Mouse (Mus musculus): Measurements from ENCODE around the gene Ripor1.

Ripor1 gene

DNA sequence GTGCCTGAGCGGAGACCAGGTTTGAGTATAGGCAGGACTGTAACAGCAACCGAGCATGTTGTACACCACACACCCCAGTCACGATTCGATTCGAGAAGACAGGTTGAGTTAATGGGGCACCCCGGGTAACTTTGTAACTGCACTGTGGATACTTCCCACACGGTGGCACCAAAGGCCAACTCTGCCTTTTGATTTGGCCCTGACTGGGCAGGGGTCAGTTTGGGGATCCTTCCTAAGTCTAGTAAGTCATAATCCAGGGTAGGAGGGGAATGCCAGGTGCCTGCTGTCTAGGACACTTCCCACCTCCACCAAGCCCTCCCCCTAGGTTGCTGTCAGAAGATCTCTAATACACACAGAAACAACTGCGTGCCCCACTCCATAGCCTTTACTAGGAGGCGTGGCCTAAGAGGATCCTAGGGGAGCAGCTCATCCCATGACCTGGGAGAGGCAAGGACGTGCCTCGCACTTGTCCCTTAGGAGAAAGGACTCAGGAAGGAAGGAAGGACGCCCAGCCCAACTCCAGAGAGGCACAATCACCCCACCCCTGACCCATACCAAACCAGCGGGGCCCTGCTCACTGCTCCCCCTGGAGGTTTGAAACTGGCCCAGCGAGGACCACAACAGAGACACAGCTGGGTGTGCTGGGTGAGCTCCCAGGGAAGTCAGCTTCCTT lies 8.6 kb upstream of the Ripor1 start:
- TF ChIP-seq GATA4 (IDR thresholded peaks at IDR 0.05; ENCODE audit: insufficient replicate concordance, low read length) = peak; percentile 51; the same call in 1 of the 2 replicates

DNA sequence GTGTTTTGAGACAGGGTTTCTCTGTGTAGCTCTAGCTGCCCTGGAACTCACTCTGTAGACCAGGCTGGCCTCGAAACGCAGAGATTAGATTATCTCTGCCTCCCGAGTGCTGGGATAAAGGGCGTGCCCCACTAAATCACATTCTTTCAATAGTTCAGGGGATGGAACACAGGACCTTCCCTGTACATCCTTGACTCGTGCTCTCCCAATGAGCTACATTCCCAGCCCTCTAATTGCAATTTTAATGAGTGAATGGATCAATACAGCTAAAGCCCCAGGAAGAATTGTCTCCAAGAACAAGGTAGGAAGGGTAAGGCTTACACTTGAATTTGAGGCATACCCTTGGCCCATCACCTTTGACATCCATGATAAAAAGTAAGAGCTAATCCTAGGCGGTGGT lies 6.3 kb upstream of the Ripor1 start:
- no peak for TF ChIP-seq GATA4 (IDR thresholded peaks at IDR 0.05; ENCODE audit: insufficient replicate concordance, low read length)

DNA sequence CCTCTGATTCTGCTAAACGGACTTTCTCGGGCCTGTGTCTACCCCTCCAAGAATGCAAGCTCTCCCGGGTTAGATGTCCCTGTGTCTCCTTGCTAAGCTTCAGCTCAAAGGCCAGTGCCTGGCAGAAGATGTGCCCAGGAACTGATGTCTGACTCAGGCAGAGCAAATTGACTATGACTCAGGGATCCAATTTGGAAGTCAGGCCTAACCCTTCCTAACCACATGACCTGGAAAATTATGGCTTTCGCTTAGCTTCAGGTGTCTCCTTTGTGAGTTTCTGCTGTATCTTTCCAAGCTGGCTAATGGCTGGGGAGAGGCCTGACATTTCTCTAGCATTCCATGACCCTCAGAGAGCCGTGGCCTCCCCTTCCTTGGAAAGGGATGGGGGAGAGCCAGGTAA lies 3.8 kb upstream of the Ripor1 start:
- TF ChIP-seq GATA4 (IDR thresholded peaks at IDR 0.05; ENCODE audit: insufficient replicate concordance, low read length) = no peak

DNA sequence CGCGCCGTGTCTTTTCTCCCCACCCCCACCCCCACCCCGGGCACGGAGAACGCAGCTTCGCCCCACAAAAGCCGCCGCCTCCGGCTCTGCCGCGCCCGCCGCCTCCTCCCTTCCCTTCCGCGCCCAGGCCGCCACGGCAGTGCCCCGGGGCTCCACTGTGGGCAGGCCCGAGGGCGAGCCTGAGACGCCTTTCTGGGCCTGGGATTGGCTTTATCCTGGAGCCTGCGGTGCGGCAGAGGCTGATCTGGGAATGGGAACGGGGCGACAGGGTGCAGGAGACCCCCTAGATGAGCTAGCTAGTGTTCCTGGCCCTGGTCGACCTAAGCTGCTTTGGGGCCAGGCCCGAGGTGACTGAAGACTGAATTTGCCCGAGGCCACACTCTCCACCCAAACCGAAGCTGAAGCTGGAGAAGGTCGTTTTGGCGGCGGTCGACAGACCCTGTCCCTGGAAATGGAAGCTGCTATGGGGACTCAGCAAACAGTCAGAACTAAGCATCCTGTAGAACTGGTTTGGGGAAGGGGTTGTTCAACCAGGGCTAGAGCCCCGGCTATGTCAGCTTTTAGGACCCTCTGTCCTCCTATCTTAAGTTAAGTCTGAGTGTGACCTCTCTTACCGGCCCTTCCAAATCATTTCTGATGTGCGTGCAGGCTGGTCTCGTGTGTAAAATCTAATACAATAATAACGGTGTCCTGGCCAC lies 585 bp downstream of the Ripor1 start:
- no peak for TF ChIP-seq GATA4 (IDR thresholded peaks at IDR 0.05; ENCODE audit: insufficient replicate concordance, low read length)

DNA sequence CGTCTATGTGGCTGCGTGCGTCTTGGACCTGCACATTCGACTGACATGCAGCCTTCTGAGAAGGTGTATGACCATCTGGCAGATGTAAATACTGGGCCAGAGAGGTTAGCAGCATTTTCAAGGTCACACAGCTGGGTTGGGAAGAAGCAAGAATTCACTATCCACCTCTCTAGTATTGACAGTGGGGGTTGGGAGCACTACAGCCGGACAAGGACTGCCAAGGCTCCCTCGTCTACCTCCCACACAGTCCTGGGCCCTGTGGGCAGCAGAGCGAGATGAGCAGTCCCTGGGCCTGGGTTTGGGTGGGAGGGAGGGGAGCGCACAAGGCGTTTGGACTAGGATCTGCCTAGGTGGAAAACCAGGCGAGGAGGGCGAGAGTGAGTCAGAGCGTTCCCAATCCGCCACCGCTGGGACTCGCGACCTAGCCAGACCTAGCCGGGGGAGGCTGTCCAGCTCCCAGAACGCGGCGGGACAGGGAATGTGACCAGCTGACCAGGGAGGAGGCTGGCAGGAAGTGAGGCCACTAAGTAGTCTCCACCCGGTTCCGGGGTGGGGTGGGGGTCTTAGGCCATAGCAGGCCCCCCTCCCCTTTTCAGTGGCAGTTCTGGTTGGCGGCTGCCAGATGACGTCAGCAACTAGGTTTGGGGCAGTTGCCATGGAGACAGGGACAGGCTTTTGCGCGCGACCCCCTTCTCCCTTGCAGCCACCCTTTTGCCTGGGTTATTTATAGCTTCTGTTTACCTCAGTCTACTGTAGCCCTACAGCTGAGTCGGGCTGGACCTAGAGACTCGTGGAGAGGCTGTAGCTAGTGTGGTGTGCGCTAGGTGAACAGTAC lies 1.4 kb downstream of the Ripor1 start:
- no peak for TF ChIP-seq GATA4 (IDR thresholded peaks at IDR 0.05; ENCODE audit: insufficient replicate concordance, low read length)

DNA sequence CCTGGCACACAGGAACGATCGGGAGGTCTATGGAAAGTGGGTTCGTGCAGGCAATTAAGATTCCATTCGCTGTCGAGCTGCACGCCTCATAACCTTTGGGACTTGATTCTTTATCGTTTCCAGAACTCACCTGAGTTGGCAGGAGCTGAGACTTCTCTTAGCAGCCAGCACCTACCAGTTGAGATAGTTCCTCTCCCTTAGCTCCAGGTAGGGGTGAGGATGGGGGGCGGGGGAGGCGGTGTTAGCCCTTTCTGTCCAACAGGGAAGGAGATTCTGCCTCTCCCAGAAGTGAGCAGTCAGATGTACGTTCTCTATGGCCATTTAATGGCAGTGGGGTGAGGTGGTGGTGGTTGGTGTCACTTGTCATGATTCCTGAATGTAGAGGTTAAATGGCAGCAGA lies 2.0 kb downstream of the Ripor1 start:
- no peak for TF ChIP-seq GATA4 (IDR thresholded peaks at IDR 0.05; ENCODE audit: insufficient replicate concordance, low read length)

DNA sequence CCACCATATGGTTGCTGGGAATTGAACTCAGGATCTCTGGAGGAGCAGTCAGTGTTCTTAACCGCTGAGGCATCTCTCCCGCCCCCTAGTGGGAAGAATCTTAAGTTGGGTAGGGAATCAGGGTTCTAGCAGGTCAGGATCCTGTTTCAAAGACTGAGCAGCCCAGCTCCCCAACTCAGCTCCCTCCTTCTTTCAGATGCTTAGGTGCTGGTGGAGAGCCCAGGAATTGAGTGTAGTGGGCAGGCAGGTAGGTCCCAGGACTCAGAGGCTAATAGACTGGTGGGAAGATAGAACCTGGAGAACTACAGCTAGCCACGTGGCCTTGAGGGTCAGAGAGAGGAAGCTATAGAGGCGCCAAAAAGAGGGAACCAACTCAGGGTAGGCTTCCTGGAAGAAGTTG lies 2.6 kb downstream of the Ripor1 start:
- no peak for TF ChIP-seq GATA4 (IDR thresholded peaks at IDR 0.05; ENCODE audit: insufficient replicate concordance, low read length)

DNA sequence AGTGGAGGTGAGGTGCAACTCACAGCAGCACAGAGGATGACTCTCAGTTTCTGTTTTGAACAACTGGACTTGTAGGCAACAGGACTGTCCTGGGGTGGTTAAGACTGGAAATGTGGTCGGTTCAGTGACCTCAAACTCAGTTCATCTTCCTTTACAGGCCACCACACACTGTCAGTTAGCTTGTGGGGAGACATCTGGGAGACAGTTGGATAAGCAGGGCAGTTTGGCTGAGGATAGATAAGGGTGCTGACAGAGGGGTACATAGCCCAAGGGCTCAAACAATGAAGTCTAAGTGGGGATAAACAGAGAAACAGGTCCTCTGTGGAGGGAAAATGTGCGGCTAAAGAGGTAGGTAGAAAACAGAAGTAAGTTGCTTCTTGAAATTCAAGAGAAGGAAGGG lies 4.3 kb downstream of the Ripor1 start:
- no peak for TF ChIP-seq GATA4 (IDR thresholded peaks at IDR 0.05; ENCODE audit: insufficient replicate concordance, low read length)

DNA sequence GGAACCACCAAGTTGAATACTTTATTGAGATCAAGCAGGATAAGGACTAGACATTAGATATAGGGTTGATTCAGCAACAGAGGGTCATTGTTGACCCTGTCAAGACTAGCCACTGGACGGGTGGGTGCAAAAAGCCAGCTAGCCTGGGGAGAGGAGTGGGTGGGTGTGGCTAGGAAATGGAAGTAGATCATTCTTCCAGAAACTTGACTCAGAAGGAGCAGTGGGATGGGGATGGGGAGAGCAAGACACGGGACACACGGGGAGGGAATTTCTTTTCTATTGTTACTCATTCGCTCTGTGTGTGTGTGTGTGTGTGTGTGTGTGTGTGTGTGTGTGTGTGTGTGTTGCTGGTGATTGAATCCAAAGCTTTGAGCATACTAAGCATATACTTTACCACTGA lies 4.7 kb downstream of the Ripor1 start:
- TF ChIP-seq GATA4 (IDR thresholded peaks at IDR 0.05; ENCODE audit: insufficient replicate concordance, low read length) = no peak

DNA sequence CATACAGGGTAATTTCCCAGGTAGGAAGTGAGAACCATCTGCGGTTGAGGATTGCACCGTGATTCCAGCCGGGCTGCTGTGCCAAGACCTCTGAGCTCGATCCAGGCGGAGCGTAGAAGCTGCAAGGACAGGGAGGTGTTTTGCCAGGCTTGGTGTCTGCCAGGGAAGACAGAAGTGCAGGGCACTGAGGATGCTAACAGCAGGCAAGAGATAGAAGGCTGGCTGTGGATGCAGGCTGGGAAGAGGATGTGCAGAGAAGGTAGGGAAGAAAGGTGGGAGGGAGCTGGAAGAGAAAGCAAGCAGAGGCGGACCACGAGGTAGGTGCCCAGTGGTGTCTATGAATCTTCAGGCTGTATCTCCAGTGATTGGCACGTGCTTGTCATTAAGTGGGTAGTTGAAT lies 6.8 kb downstream of the Ripor1 start:
- no peak for TF ChIP-seq GATA4 (IDR thresholded peaks at IDR 0.05; ENCODE audit: insufficient replicate concordance, low read length)

DNA sequence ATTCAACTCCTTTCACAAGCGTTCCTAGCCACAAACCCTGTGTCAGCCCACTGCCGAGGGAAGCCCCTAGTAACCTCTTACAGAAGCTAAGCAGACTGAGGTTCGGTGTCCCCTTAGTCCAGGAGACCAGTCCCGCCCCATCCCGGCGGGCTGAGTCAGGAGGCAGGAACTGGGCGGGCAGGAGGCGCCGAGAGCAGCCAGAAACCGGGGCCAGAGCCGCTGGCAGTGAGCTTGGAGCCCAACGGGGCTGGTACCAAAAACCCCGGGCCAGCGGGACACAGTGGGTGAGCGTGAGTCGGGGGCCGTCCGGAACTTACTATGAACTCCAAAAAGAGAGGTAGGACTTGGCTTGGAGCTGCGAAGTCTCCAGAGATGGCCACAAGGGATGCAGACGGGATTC lies 8.0 kb downstream of the Ripor1 start:
- no peak for TF ChIP-seq GATA4 (IDR thresholded peaks at IDR 0.05; ENCODE audit: insufficient replicate concordance, low read length)

DNA sequence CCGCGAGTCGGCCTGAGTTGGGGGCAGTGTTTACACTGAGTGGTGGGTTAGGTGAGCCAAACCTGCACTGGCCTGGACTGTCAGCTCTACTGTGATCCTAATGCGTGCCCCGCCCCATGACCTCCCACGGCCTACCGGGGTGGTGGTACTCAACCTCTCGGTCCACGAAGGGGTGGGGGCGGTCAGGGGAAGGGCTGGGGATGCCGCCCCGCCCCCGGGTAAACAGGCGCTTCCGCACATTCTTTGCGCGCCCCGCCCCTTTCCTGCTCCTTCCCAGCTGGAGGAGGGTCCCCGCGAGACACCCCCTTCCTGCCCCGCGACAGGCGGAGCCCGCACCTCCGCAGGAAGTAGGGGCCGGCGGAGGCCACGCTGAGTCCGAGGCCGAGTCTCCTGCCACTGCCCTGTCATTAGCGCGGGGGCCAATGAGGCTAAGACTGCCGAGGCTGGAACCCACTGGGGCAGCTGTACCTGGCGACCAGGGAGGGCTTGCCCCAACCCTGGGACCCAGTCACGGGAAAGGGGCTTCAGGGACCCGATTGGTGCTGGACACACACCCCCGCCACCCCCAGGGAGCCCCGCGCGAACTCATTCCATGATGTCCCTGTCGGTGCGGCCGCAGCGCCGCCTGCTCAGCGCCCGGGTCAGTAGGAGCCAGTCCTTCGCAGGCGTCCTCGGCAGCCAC lies 8.9 kb downstream of the Ripor1 start:
- no peak; the same call in 1 of the 2 replicates for TF ChIP-seq GATA4 (IDR thresholded peaks at IDR 0.05; ENCODE audit: insufficient replicate concordance, low read length)

DNA sequence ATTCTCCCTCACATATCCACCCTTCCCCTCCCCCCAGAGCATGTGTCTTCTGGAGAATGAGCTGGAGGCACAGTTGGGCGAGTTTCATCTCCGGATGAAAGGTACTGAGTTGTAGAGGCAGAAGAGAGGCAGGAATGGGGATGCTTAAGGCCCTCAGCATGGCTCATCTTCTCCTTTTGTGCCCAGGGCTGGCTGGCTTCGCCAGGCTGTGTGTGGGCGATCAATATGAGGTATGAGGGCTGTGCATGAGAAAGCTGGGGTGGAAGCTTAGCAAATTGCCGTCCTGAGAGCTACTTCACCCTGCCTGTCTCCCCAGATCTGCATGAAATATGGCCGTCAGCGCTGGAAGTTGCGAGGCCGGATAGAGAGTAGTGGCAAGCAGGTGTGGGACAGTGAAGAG lies 10.9 kb downstream of the Ripor1 start:
- no peak for TF ChIP-seq GATA4 (IDR thresholded peaks at IDR 0.05; ENCODE audit: insufficient replicate concordance, low read length)

DNA sequence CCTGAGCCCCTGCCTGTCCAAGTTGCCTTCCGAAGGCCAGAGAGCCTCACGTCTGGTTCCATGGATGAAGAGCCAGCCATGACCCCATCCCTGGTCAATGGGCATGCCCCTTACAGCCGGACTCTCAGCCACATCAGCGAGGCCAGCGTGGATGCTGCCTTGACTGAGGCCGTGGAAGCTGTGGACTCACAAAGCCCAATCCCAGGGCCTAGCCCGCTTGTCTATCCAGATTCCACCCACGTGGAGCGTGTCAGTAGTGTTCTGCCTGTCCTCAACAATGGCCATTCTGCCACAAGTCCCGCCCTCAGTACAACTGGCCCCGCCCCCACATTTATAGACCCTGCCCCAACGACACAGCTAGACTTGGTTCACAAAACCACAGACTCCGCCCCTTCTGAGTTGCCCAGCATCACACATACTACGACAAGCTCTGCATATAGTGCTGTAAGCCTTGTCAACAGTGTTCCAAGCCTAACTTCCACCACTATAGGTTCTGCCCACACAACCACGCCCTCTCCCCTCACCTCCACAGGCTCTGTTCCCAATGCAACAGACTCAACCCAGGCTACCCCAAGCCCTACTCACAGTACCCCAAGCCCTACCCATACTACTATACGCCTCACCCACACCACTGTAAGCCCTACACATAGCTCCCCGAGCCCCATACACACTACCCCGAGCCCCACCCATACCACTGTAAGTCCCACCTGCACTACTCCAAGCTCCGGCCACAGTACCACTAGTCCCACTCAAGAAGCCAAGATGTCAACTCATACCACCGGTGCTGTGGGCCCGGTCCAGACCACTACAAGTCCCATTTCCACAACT lies 12.6 kb downstream of the Ripor1 start:
- no peak for TF ChIP-seq GATA4 (IDR thresholded peaks at IDR 0.05; ENCODE audit: insufficient replicate concordance, low read length)

DNA sequence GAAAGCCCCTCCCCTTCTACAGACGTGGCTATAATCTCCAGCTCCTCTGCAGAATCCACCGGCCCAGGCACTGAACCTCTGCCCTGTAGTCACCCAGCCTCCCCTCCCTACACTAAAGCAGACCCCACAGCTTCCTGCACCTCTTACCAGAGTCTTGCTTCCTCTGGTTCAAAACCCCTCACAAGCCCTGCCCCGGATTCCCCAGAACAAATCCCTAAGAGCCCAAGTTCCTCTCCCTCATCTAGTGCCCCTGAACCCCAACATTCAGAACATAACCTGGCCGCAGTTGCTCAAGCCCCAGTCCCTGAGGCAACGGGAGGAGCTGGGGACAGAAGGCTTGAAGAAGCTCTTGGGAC lies 13.2 kb downstream of the Ripor1 start:
- no peak for TF ChIP-seq GATA4 (IDR thresholded peaks at IDR 0.05; ENCODE audit: insufficient replicate concordance, low read length)
